Mouse (Mus musculus) limb, embryonic 11.5 days (tissue): ENCODE measurements around the gene Rab44. TPM values are rescaled to one million over a fixed set of nuclear protein-coding genes. Genes with fewer than 3 reads are reported as not detected.

Experiments
- polyA plus RNA-seq: library from polyadenylated mRNA; unstranded; fragments of >200 nt; fragmentation: Nextera tagmentation; extraction: Ambion mirVana; gene quantifications from 2 replicates; pipeline ENCODE4 v1.2.1, GENCODE M21; 2014

The Rab44 gene
- polyA plus RNA-seq, 1 experiment from 2014 or later = not detected

Other genes starting within 250 kb of the Rab44 start
- gene 4930539E08Rik, start 198.8 kb upstream of the Rab44 start, polyA plus RNA-seq = 0.07 and 0.29 TPM in 2 replicates
- not detected in 2 replicates for gene Pxt1, start 170.3 kb upstream of the Rab44 start, polyA plus RNA-seq
- gene Kctd20, start 162.2 kb upstream of the Rab44 start, polyA plus RNA-seq = 106 and 114 TPM in 2 replicates
- gene Stk38, start 106.2 kb upstream of the Rab44 start, polyA plus RNA-seq = 125 and 127 TPM in 2 replicates
- 872 and 879 TPM in 2 replicates for gene Srsf3, start 81.5 kb upstream of the Rab44 start, polyA plus RNA-seq
- 40.7 and 41.5 TPM in 2 replicates for gene Cdkn1a, start 23.2 kb upstream of the Rab44 start, polyA plus RNA-seq
- gene Cpne5, start 124.0 kb downstream of the Rab44 start, polyA plus RNA-seq = 3.0 and 4.1 TPM in 2 replicates
- 201 and 206 TPM in 2 replicates for gene Ppil1, start 150.0 kb downstream of the Rab44 start, polyA plus RNA-seq
- 50.0 and 51.5 TPM in 2 replicates for gene BC004004, start 154.6 kb downstream of the Rab44 start, polyA plus RNA-seq
- 0.19 and 0.21 TPM in 2 replicates for gene Pi16, start 203.5 kb downstream of the Rab44 start, polyA plus RNA-seq
- 318 and 321 TPM in 2 replicates for gene Mtch1, start 233.8 kb downstream of the Rab44 start, polyA plus RNA-seq
- 3.2 and 4.2 TPM in 2 replicates for gene Fgd2, start 246.8 kb downstream of the Rab44 start, polyA plus RNA-seq